Mouse (Mus musculus) neural tube, embryonic 11.5 days (tissue): Measurements from ENCODE around the gene Ube2e3. TPM values are rescaled to one million over a fixed set of nuclear protein-coding genes. Genes with fewer than 3 reads are reported as not detected.
A peak's percentile ranks its signal among the peaks of the same experiment; 100 is the strongest.

Experiments used
- ATAC-seq: fragments of 200-750 bp; cut with Nextera tagmentation; 2 replicates; pipeline ENCODE4 v1.8.0; 2017; ENCODE audit warnings: moderate number of reproducible peaks, mild to moderate bottlenecking, moderate TSS enrichment, moderate library complexity; ENCODE audit not compliant: insufficient read depth, low FRiP score, low TSS enrichment
- DNase-seq: peaks from one replicate; pipeline ENCODE4 v3.0.0-alpha.2; 2015; ENCODE audit warnings: low spot score
- H3K27ac ChIP-seq: fragments of 300-500 bp; sonication (generic); 2 replicates; pipeline ENCODE4 v1.5.1; 2014; ENCODE audit warnings: low read depth, mild to moderate bottlenecking, low read length
- H3K27me3 ChIP-seq: fragments of 300-500 bp; sonication (generic); 2 replicates; pipeline ENCODE4 v1.6.1; 2014; ENCODE audit warnings: mild to moderate bottlenecking, low read length, mixed read lengths; ENCODE audit not compliant: control insufficient read depth, insufficient read depth
- H3K36me3 ChIP-seq: fragments of 300-500 bp; sonication (generic); 2 replicates; pipeline ENCODE4 v1.6.1; 2014; ENCODE audit warnings: mild to moderate bottlenecking, low read length, moderate library complexity, mixed read lengths; ENCODE audit not compliant: control insufficient read depth, insufficient read depth
- H3K4me1 ChIP-seq: fragments of 300-500 bp; sonication (generic); 2 replicates; pipeline ENCODE4 v1.6.1; 2014; ENCODE audit warnings: low read length, mixed read lengths; ENCODE audit not compliant: control insufficient read depth, insufficient read depth
- H3K4me2 ChIP-seq: fragments of 300-500 bp; sonication (generic); 2 replicates; pipeline ENCODE4 v1.6.1; 2014; ENCODE audit warnings: low read depth, mild to moderate bottlenecking, moderate library complexity
- H3K4me3 ChIP-seq: fragments of 300-500 bp; sonication (generic); 2 replicates; pipeline ENCODE4 v1.5.1; 2014; ENCODE audit warnings: low read depth, low read length
- H3K9ac ChIP-seq: fragments of 300-500 bp; sonication (generic); 2 replicates; pipeline ENCODE4 v1.6.1; 2014; ENCODE audit warnings: mild to moderate bottlenecking, low read length
- H3K9me3 ChIP-seq: fragments of 300-500 bp; sonication (generic); 2 replicates; pipeline ENCODE4 v1.6.1; 2016; ENCODE audit warnings: low read length; ENCODE audit not compliant: control insufficient read depth
- WGBS: fragments of 180-500 bp; shearing (Covaris S2); extraction: QIAGEN DNeasy Blood & Tissue Kit; methylation state at CpG from one replicate; pipeline ENCODE4 v1.1.7; 2014; 5-methylcytosine and 5-hydroxymethylcytosine counted together
- polyA plus RNA-seq: library from polyadenylated mRNA; unstranded; fragments of >200 nt; fragmentation: Nextera tagmentation; extraction: Ambion mirVana; gene quantifications from 2 replicates; pipeline ENCODE4 v1.2.1, GENCODE M21; 2014

Gene Ube2e3
- 233 and 245 TPM in 2 replicates for polyA plus RNA-seq

GRCm38 (mm10) chr2:78867726-78868510, at the start of gene Ube2e3:
Gene Ube2e3, plus strand, starts transcription at chr2:78868124.
- no peak for ATAC-seq
- Histone ChIP-seq H3K27me3 (no peaks in the 10 kb centered on the region), H3K9ac (peak within 1 kb of the TSS; percentile 99), H3K4me3 (peak within 1 kb of the TSS; percentile 85), H3K4me1 (peaks cover 11% of the 10 kb centered on the region), H3K27ac (peak within 1 kb of the TSS; percentile 99), H3K36me3 (no peaks in the 10 kb centered on the region), H3K9me3 (no peaks in the 10 kb centered on the region), H3K4me2 (peak within 1 kb of the TSS; percentile 71)
- DNase-seq = no peak
- WGBS = 20% methylated on average over 14 of the region's 14 CpGs

DNA sequence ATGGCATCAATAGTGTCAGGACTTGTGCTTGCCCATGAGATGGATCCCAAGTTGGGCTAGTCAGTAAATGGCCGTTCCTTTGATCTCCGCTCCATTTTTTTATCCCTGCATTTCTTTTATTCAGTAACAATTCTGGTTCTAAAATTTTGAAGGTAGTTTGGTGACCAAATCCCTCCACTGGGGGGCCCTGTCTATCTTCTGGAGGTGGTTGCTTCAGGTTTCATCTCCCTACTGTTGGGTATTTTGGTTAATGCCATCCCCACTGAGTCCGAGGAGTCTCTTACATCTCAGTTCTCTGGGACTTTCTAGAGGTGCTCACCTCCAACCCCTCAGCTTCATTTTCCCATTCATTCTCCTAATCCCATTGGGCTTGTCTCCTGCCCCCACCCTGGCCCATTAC, 38.0 kb upstream of the Ube2e3 start:
- no peak for ATAC-seq
- no peak for DNase-seq
- H3K27me3 ChIP-seq = no peaks in the 10 kb centered on the region
- no peaks in the 10 kb centered on the region for H3K4me1 ChIP-seq
- H3K36me3 ChIP-seq = no peaks in the 10 kb centered on the region
- H3K27ac ChIP-seq = no peak overlapping the region
- WGBS = 95% methylated on average over 3 of the region's 3 CpGs
- no peak overlapping the region for H3K4me3 ChIP-seq
- H3K9ac ChIP-seq = no peak overlapping the region
- H3K9me3 ChIP-seq = no peaks in the 10 kb centered on the region
- no peak overlapping the region for H3K4me2 ChIP-seq

GRCm38 (mm10) chr2:78841494-78842224, 26.3 kb upstream of the Ube2e3 start:
- Histone ChIP-seq H3K36me3 (no peaks in the 10 kb centered on the region), H3K4me3 (no peak overlapping the region), H3K4me2 (no peak overlapping the region), H3K9ac (no peak overlapping the region), H3K27ac (no peak overlapping the region), H3K27me3 (no peaks in the 10 kb centered on the region), H3K4me1 (no peaks in the 10 kb centered on the region), H3K9me3 (no peaks in the 10 kb centered on the region)
- ATAC-seq (no peak), DNase-seq (no peak)
- 89% methylated on average over 7 of the region's 7 CpGs for WGBS

GRCm38 (mm10) chr2:78844365-78844764, 23.6 kb upstream of the Ube2e3 start:
- Histone ChIP-seq H3K27me3 (no peaks in the 10 kb centered on the region), H3K36me3 (no peaks in the 10 kb centered on the region), H3K9ac (no peak overlapping the region), H3K4me1 (no peaks in the 10 kb centered on the region), H3K4me3 (no peak overlapping the region), H3K9me3 (no peaks in the 10 kb centered on the region), H3K4me2 (no peak overlapping the region), H3K27ac (no peak overlapping the region)
- WGBS = 90% methylated on average over 5 of the region's 5 CpGs
- no peak for ATAC-seq
- DNase-seq = no peak

DNA sequence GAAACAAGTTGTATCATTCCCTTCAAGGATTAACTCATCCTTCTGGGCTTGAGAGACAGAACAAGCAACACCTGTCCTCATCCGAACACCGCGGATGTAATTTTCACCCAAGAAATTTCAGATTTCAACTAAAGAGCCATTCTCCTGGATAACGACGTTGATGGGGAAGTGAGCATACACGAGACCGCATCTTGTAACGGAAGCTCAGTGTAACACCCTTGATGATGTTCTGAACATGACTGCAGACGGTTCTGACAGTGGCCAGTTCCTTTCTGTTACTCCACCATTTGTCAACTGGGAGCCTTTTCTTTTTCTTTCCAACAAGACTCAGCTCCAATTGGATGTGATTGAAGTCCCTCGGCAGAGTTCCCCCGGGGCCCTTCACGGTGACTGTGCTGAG, 22.6 kb upstream of the Ube2e3 start:
- Histone ChIP-seq H3K4me3 (no peak overlapping the region), H3K27ac (no peak overlapping the region), H3K9me3 (no peaks in the 10 kb centered on the region), H3K9ac (no peak overlapping the region), H3K4me1 (no peaks in the 10 kb centered on the region), H3K27me3 (no peaks in the 10 kb centered on the region), H3K36me3 (no peaks in the 10 kb centered on the region), H3K4me2 (no peak overlapping the region)
- no peak for ATAC-seq
- no peak for DNase-seq
- WGBS = 92% methylated on average over 12 of the region's 12 CpGs

- no peaks in the 10 kb centered on the region for H3K9me3 ChIP-seq
- H3K4me2 ChIP-seq = no peak overlapping the region
- no peak overlapping the region for H3K4me3 ChIP-seq
- WGBS = 84% methylated on average over 10 of the region's 10 CpGs
- no peak for DNase-seq
- H3K9ac ChIP-seq = no peak overlapping the region
- H3K4me1 ChIP-seq = no peaks in the 10 kb centered on the region
- no peak overlapping the region for H3K27ac ChIP-seq
- no peaks in the 10 kb centered on the region for H3K36me3 ChIP-seq
- ATAC-seq = no peak
- H3K27me3 ChIP-seq = no peaks in the 10 kb centered on the region
Measured at GRCm38 (mm10) chr2:78845717-78846116, 22.2 kb upstream of the Ube2e3 start.

DNA sequence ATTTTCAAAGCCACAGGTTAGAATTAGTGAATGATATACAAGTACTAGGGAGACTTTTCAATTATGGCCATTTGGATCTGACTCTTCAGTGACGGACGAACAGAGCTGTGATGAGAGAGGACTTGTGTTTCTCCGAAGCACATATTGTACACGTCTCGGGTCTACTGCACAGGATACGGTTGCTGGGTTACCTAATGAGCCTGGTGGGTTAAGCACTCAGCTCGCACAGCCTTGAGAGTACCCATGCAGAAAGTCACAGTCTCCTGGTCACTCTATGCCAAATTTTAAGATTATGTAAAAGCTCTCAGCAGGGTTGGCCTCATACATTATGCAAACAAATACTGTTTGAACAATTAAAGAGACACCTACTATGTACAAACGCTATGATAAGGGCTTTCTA, 13.6 kb upstream of the Ube2e3 start:
- H3K4me1 ChIP-seq = no peaks in the 10 kb centered on the region
- DNase-seq (no peak), ATAC-seq (no peak)
- H3K4me3 ChIP-seq = no peak overlapping the region
- WGBS = 89% methylated on average over 8 of the region's 8 CpGs
- no peaks in the 10 kb centered on the region for H3K9me3 ChIP-seq
- no peak overlapping the region for H3K4me2 ChIP-seq
- H3K27me3 ChIP-seq = no peaks in the 10 kb centered on the region
- no peak overlapping the region for H3K27ac ChIP-seq
- no peak overlapping the region for H3K9ac ChIP-seq
- H3K36me3 ChIP-seq = no peaks in the 10 kb centered on the region

- Histone ChIP-seq H3K27me3 (no peaks in the 10 kb centered on the region), H3K4me1 (no peaks in the 10 kb centered on the region), H3K36me3 (no peaks in the 10 kb centered on the region), H3K9ac (no peak overlapping the region), H3K4me2 (no peak overlapping the region), H3K9me3 (no peaks in the 10 kb centered on the region), H3K4me3 (no peak overlapping the region), H3K27ac (no peak overlapping the region)
- DNase-seq (no peak), ATAC-seq (no peak)
- 81% methylated on average over 6 of the region's 6 CpGs for WGBS
Measured at GRCm38 (mm10) chr2:78858628-78859027, 9.3 kb upstream of the Ube2e3 start.
